Mouse (Mus musculus): ENCODE measurements at regions not wholly inside any gene's neighbourhood (a gene's known extent, or its start where the extent isn't known, plus 50 kb on each side); places are given as distances from the start of the nearest gene placed in this dataset.

- TF ChIP-seq CTCF (IDR thresholded peaks at IDR 0.05; ENCODE audit: extremely low read depth, insufficient read length, insufficient replicate concordance, low read depth, low read length) (no peak), POLR2A (IDR thresholded peaks at IDR 0.05; ENCODE audit: low read depth, low read length) (no peak)
Observed at GRCm38 (mm10) chr8:24366000-24366399, 359.7 kb downstream of the Adam3 start.

All from small intestine, adult 2 months (tissue).